Mouse (Mus musculus) liver, postnatal 0 days (tissue): ENCODE results near the gene Ppm1h.

ENCODE experiments used
- CTCF ChIP-seq: sonication (generic); IDR thresholded peaks from 2 replicates; pipeline ENCODE4 v1.5.1; 2016; ENCODE audit warnings: antibody characterized with exemption, low read depth
- EP300 ChIP-seq: IDR thresholded peaks from 2 replicates; pipeline ENCODE4 v1.6.1; 2016; ENCODE audit warnings: antibody characterized with exemption, low read depth, mild to moderate bottlenecking

- no peak for TF ChIP-seq CTCF
- no peak for TF ChIP-seq EP300
Observed at GRCm38 (mm10) chr10:122777939-122778655, 99.5 kb downstream of the Ppm1h start.
